Mouse (Mus musculus) CD4-positive, CD25-positive, alpha-beta regulatory T cell, adult 4 months (primary cell): ENCODE measurements at regions not wholly inside any gene's neighbourhood (a gene's known extent, or its start where the extent isn't known, plus 50 kb on each side); places are given as distances from the start of the nearest gene placed in this dataset.

Experiments
- ATAC-seq: one replicate; pipeline ENCODE4 v1.8.0; 2017

- no peak for ATAC-seq
These were observed 274.5 kb upstream of the Klf4 start for GRCm38 (mm10) chr4:55806799-55807198.

GRCm38 (mm10) chr4:55805255-55806051 lies 273.2 kb upstream of the Klf4 start:
- ATAC-seq, result no peak

DNA sequence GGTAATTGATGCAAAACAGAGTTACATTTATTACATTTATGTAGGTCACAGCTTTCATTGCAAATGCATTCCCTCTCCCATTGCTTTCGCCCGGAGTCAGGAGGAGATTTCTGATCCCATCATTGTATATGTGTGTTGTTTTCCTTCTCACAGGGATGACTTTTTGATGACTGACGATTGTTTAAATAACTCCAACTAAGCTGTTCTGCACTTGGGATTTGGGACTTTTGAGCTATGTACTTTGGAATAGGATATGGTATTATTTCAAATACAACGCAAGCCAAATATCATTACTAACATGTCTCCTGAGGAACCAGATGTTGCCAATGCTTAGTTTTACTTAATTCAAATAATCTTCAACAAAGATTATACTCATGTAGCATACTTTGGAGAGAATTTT lies 269.8 kb upstream of the Klf4 start:
- no peak for ATAC-seq

- no peak for ATAC-seq
These were observed 265.8 kb upstream of the Klf4 start for GRCm38 (mm10) chr4:55798099-55798498.

DNA sequence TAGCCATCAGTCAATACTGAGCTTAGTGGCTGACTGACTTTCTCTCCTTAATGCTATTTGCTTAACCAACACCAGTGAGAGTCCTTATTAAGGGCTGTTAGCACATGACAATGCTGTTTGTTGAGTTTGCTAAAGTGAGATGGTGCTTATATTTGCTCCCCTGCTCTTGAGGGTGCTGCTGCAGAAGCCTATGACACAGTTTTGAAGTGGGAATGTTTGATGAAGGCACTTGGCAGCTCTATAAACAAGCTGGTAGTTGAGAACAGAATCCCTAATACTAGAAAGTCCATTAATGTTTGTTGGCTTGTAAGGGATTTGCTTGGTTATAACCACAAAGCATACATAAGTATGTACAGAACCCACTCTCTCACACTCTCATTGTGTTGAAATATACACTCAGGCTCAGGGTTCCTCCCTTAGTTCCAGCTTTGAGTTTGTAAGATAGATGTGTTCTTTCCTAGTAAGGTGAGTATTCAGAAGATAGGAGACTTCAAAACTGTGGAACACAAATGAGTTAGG lies 249.1 kb upstream of the Klf4 start:
- no peak for ATAC-seq

DNA sequence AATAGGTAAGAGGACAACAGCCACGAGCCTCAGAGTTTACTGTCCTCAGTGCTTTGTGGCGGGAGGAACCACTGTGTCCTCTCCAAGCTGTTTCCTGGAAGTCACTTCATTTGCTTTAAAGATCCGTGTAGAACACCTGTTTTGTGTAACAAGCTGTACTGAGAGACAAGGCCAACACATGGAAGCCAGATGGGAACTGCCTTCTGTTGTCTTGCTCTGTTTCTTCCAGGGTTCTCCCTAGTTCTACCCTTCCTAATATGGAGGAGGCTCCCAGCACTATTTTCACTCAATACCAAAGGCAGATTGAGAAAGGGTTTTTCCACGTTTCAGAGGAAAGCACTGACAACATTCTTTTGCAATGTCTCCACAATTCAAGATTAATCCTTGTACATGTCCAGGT lies 247.3 kb upstream of the Klf4 start:
- ATAC-seq, result no peak

- no peak for ATAC-seq
These were observed 243.6 kb upstream of the Klf4 start for GRCm38 (mm10) chr4:55775858-55776257.

GRCm38 (mm10) chr4:55774571-55774970 lies 242.3 kb upstream of the Klf4 start:
- no peak for ATAC-seq

DNA sequence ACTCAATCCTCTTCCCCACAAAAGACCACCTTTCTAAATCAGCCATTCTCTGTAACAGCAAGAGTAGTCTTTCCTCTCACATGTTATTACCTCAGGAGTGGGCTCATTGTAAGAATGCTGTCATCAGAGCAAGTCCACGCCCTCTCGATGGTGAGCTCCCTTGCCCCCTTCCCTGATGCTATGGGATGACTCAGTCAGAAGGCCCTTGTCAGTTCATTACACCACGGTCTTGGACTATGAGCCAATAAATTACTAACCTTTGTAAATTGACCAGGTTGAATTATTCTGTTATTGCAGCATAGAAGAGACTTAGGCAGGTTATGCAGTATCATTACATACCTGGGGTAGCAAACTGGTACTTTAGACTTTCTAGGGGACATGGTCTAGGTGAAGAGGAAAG lies 237.4 kb upstream of the Klf4 start:
- no peak for ATAC-seq

DNA sequence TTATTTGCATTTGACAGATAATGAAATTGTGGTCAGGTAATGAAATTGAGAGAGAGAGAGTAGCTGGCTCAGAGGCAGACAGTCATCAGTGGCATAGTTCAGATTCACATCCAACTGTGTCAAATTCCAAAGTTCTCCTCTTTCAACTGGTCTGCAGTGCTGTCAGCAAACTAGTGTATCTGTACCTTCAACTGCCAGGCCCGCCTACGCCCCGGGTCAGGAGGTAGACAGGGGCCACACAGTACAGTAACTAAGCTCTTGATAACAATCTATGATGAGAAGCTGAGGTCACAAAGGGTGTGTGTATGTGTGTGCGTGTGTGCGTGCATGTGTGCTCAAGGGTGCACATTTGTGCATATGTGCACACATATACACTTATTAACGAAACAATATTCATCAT lies 236.1 kb upstream of the Klf4 start:
- no peak for ATAC-seq

- ATAC-seq, result no peak
These were observed 234.9 kb upstream of the Klf4 start for GRCm38 (mm10) chr4:55767133-55767532.

DNA sequence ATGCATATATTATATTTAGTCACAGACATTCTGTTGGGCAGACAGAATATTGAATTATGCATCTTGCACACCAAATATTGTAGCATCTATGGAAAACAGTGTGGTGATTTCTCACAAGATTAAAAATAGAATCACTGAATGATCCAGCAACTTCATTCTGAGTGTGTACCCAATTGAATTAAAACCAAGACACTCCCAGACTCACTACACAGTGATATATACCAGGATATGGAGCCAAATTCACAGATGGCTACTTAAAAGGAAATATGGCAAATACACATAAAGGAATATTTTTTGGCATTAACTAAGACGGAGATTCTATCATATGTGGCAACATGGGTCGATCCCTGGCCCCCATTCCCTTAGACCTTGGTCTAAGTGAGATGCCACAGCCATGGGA lies 233.5 kb upstream of the Klf4 start:
- ATAC-seq, result no peak

- no peak for ATAC-seq
These were observed 230.8 kb upstream of the Klf4 start for GRCm38 (mm10) chr4:55763112-55763511.

DNA sequence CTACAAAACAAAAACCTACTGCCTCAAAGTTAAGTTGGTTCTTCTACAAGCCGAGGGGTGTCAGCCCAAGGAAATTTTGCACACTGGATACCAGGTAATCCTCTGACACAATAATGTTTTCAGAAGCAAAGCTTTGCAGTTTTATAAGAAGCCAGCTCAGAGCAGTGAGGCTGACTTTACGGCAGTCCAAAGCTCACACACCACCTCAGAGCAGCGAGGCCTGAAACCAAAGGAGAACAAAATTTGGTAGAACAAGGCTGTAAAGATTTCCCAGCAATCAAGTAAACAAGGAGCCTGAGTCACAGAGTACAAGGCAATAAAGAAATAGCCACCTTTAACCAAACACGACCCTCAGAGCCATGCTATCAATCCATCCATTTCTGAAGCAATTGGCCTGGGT lies 230.1 kb upstream of the Klf4 start:
- no peak for ATAC-seq

DNA sequence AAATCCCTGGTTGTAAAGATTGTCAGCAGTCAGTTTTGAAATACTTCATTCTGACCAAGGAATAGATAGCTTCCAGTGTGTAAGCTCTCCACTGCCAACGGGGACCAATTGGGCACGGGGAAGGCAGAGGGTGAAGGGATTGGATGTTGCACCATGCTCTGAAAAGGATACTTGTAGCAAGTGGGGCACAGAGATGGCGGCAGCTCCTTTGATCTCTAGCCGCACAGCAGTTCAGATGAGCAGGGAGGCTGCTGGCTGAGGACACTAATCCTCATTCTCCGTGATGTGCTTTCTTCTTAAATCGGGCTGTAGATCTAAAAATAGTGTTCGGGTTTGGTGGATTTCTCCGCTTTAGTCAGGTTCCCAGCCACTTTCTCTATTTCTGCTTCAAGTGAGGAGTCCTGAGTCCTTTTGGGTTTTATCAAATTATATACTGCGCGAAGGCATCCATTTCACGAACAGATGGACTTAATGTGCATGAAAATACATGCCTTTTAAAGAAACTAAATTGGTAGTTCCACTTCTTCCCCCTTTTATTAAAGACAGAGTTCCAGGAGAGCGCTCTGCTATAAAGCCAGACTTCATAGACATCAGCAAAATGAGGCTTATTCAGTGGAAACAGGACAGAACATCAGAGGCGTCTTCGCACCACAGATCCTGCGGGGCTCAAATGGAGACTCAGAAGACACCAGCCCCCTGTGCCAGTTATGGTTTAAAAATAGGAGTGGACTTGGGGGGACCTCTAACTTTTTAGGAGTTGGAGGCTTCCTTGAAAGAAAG lies 225.1 kb upstream of the Klf4 start:
- ATAC-seq, result no peak

- no peak for ATAC-seq
These were observed 217.8 kb upstream of the Klf4 start for GRCm38 (mm10) chr4:55749949-55750600.

GRCm38 (mm10) chr4:55741355-55741754 lies 209.1 kb upstream of the Klf4 start:
- ATAC-seq, result no peak

GRCm38 (mm10) chr4:55740062-55740461 lies 207.8 kb upstream of the Klf4 start:
- ATAC-seq, result no peak

DNA sequence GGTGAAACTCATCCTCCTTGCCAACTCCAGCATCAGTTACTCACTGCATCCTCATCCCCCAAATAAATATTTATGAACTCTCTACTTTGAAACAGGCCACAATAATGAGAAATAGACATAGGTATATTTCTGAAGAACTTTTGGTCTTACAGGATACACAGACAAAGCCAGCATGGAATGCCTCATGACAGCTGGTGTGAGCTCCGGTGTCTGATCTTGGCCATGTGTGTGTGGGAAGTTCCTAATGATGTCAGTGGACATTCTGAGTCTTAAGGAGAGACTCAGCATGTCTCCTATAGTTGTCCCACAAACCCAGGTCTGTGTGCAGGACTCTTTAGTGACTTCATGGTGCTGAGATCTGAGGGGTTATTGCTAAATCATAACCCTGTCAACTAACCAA lies 206.4 kb upstream of the Klf4 start:
- ATAC-seq, result no peak

GRCm38 (mm10) chr4:55735453-55735852 lies 203.2 kb upstream of the Klf4 start:
- no peak for ATAC-seq

DNA sequence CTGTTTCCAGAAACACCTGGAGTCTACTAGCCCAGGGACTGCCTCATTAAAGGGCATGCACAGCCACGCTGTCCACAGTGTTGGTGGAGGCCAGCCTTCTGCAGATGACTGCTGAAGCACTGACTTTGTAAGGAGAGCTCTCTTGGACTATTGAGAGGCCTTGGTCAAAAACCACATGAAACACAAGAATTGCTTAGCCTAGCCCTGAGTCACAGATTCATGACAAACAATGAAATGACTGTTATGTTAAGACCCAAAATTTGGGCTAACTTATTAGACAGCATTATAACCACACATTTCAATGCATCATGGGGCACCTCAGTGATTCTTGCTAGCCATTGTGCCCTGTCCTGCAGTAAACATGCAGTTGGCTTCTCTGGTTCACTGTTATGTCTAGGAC lies 202.1 kb upstream of the Klf4 start:
- ATAC-seq, result no peak

GRCm38 (mm10) chr4:55733223-55733622 lies 201.0 kb upstream of the Klf4 start:
- ATAC-seq, result no peak

- ATAC-seq, result no peak
These were observed 199.7 kb upstream of the Klf4 start for GRCm38 (mm10) chr4:55732006-55732405.

GRCm38 (mm10) chr4:55730266-55730665 lies 198.0 kb upstream of the Klf4 start:
- ATAC-seq, result no peak
